Mouse (Mus musculus) cerebellum, adult 2 months (tissue): Measurements from ENCODE around the gene Bfar. TPM values are rescaled to one million over a fixed set of nuclear protein-coding genes. Genes with fewer than 3 reads are reported as not detected.
"Not testable (repeated sequence)": the region's sequence is repeated elsewhere in the genome, so short reads cannot be mapped to it uniquely, and the experiment has no call there.

Experiments used
- DNase-seq, 2 experiments: peaks; one replicate each; pipeline ENCODE4 v3.0.0; 2021
- H3K27ac ChIP-seq: fragments of 200-500 bp; 2 replicates; pipeline ENCODE4 v1.5.1; 2012; ENCODE audit warnings: low read length, control low read depth, inconsistent platforms; ENCODE audit not compliant: insufficient read depth
- H3K27me3 ChIP-seq: fragments of 200-500 bp; 2 replicates; pipeline ENCODE4 v1.6.1; 2012; ENCODE audit warnings: inconsistent platforms, mild to moderate bottlenecking, low read length, moderate library complexity; ENCODE audit not compliant: control insufficient read depth, insufficient read depth
- H3K4me1 ChIP-seq: fragments of 200-500 bp; 2 replicates; pipeline ENCODE4 v1.6.1; 2011; ENCODE audit warnings: low read length; ENCODE audit not compliant: control insufficient read depth, insufficient read depth
- H3K4me3 ChIP-seq: fragments of 200-500 bp; replicated peaks from 2 replicates; pipeline ENCODE3; 2011; ENCODE audit warnings: mild to moderate bottlenecking, low read depth, low read length, control low read depth; ENCODE audit not compliant: insufficient read depth
- CTCF ChIP-seq: fragments of 200-500 bp; IDR thresholded peaks from 2 replicates; pipeline ENCODE4 v1.5.1; 2011; ENCODE audit warnings: low read depth, mild to moderate bottlenecking, control low read depth, low read length, moderate library complexity, borderline replicate concordance; ENCODE audit not compliant: insufficient read depth
- POLR2A ChIP-seq: fragments of 200-500 bp; IDR thresholded peaks from 2 replicates; pipeline ENCODE4 v1.6.1; 2011; ENCODE audit warnings: low read length, control low read depth, borderline replicate concordance; ENCODE audit not compliant: insufficient read depth
- WGBS: fragments of 180-500 bp; shearing (Covaris S2); methylation state at CpG from one replicate; pipeline ENCODE4 v1.1.7; 2018; 5-methylcytosine and 5-hydroxymethylcytosine counted together
- polyA plus RNA-seq: library from polyadenylated mRNA; depleted of rRNA; stranded (reverse); fragments of >200 nt; gene quantifications from 2 replicates; pipeline ENCODE4 v1.2.3, GENCODE M21; 2012; rRNA removed

Gene Bfar
- polyA plus RNA-seq: 45.1 and 45.3 TPM in 2 replicates

DNA sequence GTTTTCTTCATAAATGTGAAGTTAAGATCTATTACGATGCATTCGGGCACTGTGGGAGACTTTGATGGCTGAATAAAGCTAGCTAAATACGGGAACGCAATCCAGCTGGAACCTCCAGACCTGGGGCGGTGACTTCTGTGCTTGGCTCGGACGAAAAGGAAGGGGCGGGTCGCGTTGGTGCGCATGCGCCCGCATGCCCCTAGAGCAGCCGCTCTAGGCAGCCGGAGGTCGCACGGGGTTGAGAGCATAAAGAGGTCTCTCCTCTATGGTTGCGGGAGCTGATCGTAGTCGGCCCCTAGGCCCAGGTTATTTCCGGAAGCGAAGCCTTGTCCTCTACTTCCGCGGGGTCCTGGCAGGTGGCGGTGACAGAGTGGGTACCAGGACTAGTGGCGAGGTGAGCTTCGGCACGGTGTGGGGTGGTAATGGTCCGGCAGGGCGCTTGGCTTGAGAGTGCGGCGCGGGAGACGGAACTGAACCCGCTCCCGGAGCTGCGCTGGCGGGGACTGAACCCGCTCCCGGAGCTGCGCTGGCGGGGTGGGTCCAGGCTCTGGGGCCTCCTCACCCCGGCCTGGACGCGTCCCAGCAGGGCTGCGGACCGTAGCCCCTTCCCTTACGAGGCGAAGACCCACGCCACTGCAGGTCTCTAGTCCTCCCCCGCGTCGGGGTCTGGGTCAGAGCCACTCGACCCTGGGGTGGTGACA, at the start of gene Bfar, which contains the start of gene 3110001I22Rik:
Bfar (plus strand) TSS at position 174 of the 701 bp plus-strand sequence.
3110001I22Rik (plus strand) TSS at position 245 of the 701 bp plus-strand sequence.
- peak within 1 kb of the TSS; percentile 62 for H3K27ac ChIP-seq
- no peaks in the 10 kb centered on the region for H3K27me3 ChIP-seq
- no peaks in the 10 kb centered on the region for H3K4me1 ChIP-seq
- TF ChIP-seq CTCF: no peak
- peak; percentile 93 for TF ChIP-seq POLR2A
- WGBS: under 1% methylated on average over 54 of the region's 54 CpGs
- H3K4me3 ChIP-seq: peak within 1 kb of the TSS; percentile 70
- DNase-seq: peak; percentile 89 to 93

DNA sequence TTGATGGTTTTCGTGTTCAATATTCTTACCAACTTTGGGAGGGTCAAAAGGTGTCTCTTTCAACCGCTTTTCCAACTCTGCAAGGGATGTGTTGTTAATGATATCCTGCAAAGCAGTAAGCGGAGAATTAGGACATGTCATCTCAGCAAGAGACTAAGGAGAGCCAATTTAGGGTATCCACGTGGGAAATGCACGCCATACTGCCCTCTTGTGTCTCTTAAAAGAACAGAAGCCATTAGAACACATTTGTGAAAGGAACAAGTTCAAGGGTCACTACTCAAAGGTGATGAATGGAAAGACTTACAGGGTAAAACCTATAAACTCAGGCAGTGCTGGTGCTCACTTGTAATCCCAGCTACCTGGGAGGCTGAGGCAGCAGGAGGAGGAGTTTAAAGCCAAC, 43.3 kb upstream of the Bfar start:
- Histone ChIP-seq H3K27me3 (no peaks in the 10 kb centered on the region), H3K4me1 (no peaks in the 10 kb centered on the region), H3K4me3 (no peak overlapping the region), H3K27ac (no peak overlapping the region)
- 22% methylated on average over 5 of the region's 5 CpGs for WGBS
- TF ChIP-seq CTCF: peak; percentile 30; the same call in 1 of the 2 replicates
- TF ChIP-seq POLR2A: no peak
- DNase-seq: peak in 1 of 2 experiments; percentile 17

DNA sequence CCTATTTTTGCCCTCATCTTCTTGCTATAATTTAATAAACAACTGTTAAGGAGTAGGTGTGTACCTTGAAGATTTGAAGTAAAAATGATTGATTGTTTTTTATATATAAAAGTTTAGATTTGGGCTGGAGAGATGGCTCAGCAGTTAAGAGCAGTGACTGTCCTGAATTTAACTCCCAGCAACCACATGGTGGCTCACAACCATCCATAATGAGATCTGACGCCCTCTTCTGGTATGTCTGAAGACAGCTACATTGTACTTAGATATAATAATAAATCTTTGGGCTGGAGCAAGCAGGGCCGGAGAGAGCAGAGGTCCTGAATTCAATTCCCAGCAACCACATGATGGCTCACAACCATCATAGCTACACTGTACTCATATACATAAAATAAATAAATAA, 33.5 kb upstream of the Bfar start:
- not testable (repeated sequence) for H3K4me1 ChIP-seq, DNase-seq, H3K27me3 ChIP-seq, H3K27ac ChIP-seq, H3K4me3 ChIP-seq
- 60% methylated on average over 2 of the region's 2 CpGs for WGBS

- no peaks in the 10 kb centered on the region for H3K27me3 ChIP-seq
- H3K27ac ChIP-seq: no peak overlapping the region
- H3K4me1 ChIP-seq: no peaks in the 10 kb centered on the region
- no peak for TF ChIP-seq CTCF
- no peak for TF ChIP-seq POLR2A
- 80% methylated on average over 5 of the region's 5 CpGs for WGBS
- H3K4me3 ChIP-seq: no peak overlapping the region
- DNase-seq: no peak
Measured at GRCm38 (mm10) chr16:13639508-13639907, 32.1 kb upstream of the Bfar start.

DNA sequence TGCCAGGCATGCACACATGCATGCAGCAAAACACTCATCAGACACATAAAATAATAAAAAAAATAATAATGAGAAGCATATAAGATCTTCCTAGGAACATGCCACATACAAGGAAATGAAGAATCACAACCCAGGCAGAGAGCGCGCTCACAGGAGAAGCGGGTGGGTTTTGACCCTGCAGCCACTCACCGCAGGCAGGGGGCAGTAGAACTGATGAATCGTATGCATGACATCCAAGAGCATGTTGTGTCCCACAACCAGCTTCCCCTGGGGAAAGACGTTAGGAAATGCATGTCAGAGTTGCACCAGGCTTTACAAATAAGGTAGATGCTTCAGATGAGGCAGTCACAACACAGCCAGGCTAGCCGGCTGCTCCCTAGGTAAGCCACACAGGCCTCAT, 31.6 kb upstream of the Bfar start:
- Histone ChIP-seq H3K27ac (no peak overlapping the region), H3K27me3 (no peaks in the 10 kb centered on the region), H3K4me3 (no peak overlapping the region), H3K4me1 (no peaks in the 10 kb centered on the region)
- TF ChIP-seq POLR2A (no peak), CTCF (no peak)
- 76% methylated on average over 7 of the region's 7 CpGs for WGBS
- DNase-seq: no peak

GRCm38 (mm10) chr16:13644474-13644873, 27.2 kb upstream of the Bfar start:
- Histone ChIP-seq H3K4me1 (no peaks in the 10 kb centered on the region), H3K27me3 (no peaks in the 10 kb centered on the region), H3K27ac (no peak overlapping the region), H3K4me3 (no peak overlapping the region)
- DNase-seq: no peak
- no peak for TF ChIP-seq POLR2A
- 93% methylated on average over 3 of the region's 3 CpGs for WGBS

- WGBS: 92% methylated on average over 4 of the region's 4 CpGs
- Histone ChIP-seq H3K27ac (no peak overlapping the region), H3K27me3 (no peaks in the 10 kb centered on the region), H3K4me3 (no peak overlapping the region), H3K4me1 (no peaks in the 10 kb centered on the region)
- DNase-seq: no peak
- no peak for TF ChIP-seq POLR2A
- TF ChIP-seq CTCF: no peak
Measured at GRCm38 (mm10) chr16:13645930-13646329, 25.7 kb upstream of the Bfar start.

DNA sequence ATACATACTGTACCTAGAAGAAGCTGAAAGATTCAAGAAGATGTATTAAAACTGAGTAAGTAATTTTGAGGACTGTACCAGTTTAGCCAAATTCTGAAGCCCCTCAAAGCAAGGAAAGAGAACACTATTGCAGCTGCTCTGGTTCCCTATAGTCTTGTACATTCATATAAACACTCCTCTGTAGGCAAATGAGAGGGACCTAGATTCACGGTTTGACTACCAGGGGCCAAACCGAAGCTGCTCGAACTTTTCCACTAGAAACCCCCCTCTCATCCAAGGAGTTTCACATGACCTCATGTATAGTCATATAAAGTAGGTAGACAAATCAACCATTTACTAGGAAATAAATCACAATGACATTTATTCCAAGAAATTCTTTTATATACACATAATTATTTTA, 12.8 kb upstream of the Bfar start:
- no peak for DNase-seq
- no peaks in the 10 kb centered on the region for H3K4me1 ChIP-seq
- H3K4me3 ChIP-seq: no peak overlapping the region
- 95% methylated on average over 3 of the region's 3 CpGs for WGBS
- TF ChIP-seq POLR2A: no peak
- TF ChIP-seq CTCF: no peak
- no peak overlapping the region for H3K27ac ChIP-seq
- no peaks in the 10 kb centered on the region for H3K27me3 ChIP-seq

- no peak for TF ChIP-seq CTCF
- no peak for TF ChIP-seq POLR2A
- WGBS: 93% methylated on average over 9 of the region's 9 CpGs
- H3K4me1 ChIP-seq: no peaks in the 10 kb centered on the region
- no peak overlapping the region for H3K4me3 ChIP-seq
- DNase-seq: no peak
- no peak overlapping the region for H3K27ac ChIP-seq
- H3K27me3 ChIP-seq: no peaks in the 10 kb centered on the region
Measured at GRCm38 (mm10) chr16:13660736-13661135, 10.9 kb upstream of the Bfar start.
